Mouse (Mus musculus): ENCODE results near the gene Slc2a3. TPM values are rescaled to one million over a fixed set of nuclear protein-coding genes. Genes with fewer than 3 reads are reported as not detected.

Gene Slc2a3
- 11.3 and 13.4 TPM in 2 replicates for polyA plus RNA-seq (2015; fragmentation: Nextera tagmentation; extraction: Ambion mirVana)

DNA sequence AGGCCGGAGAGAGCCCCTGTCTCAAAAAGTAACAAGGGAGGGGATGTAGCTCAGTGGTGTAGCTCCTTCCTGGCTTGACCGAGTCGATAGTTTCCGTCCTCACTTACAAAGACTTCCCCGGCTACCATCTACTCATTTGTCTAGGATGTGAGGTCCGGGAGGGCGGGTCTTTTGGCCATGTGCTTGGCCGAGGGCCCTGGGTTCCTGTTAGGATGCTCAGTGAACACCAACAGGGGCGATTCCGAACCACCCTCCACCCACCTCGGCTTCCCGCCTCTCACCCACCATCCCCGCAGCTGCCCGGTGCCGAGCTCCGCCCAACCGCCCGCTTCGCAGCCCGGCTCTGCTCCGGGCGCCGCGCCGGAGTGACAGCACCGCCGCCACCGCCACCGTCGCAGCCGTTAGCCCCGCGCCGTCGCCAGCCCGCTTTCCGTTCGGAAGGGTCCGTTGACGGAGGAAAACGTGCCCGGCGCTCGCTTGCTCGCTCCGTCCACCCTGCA, at the start of gene Slc2a3:
Slc2a3 (minus strand) TSS at position 340 of the 500 bp plus-strand sequence.
- 2% methylated on average over 46 of the region's 46 CpGs for WGBS
- Histone ChIP-seq H3K4me3 (replicated peaks) (peak within 1 kb of the TSS; percentile 53), H3K9ac (peak within 1 kb of the TSS; percentile 52), H3K4me1 (replicated peaks) (0 out of 2 replicates have a peak, but pooled peaks cover 2% of the 10 kb centered on the region), H3K9me3 (no peaks in the 10 kb centered on the region), H3K27ac (no peak within 1 kb of the TSS), H3K36me3 (no peaks in the 10 kb centered on the region), H3K4me2 (replicated peaks) (peak within 1 kb of the TSS; percentile 96), H3K27me3 (replicated peaks) (no peaks in the 10 kb centered on the region)
- peak; percentile 71 for ATAC-seq

- no peaks in the 10 kb centered on the region for H3K27me3 ChIP-seq (replicated peaks)
- H3K4me2 ChIP-seq (replicated peaks): no peak overlapping the region
- no peak overlapping the region for H3K27ac ChIP-seq
- H3K36me3 ChIP-seq: peaks cover 22% of the 10 kb centered on the region; the same call in 1 of the 2 replicates
- H3K9ac ChIP-seq: no peak overlapping the region
- H3K4me1 ChIP-seq (replicated peaks): no peaks in the 10 kb centered on the region
- H3K9me3 ChIP-seq: no peaks in the 10 kb centered on the region
- ATAC-seq: no peak
- 65% methylated on average over 6 of the region's 6 CpGs for WGBS
- no peak overlapping the region for H3K4me3 ChIP-seq (replicated peaks)
Measured at GRCm38 (mm10) chr6:122843759-122844158, 42.3 kb upstream of the Slc2a3 start.

GRCm38 (mm10) chr6:122837539-122837938, 36.1 kb upstream of the Slc2a3 start:
- no peak overlapping the region for H3K4me2 ChIP-seq (replicated peaks)
- no peak for ATAC-seq
- 92% methylated on average over 5 of the region's 5 CpGs for WGBS

DNA sequence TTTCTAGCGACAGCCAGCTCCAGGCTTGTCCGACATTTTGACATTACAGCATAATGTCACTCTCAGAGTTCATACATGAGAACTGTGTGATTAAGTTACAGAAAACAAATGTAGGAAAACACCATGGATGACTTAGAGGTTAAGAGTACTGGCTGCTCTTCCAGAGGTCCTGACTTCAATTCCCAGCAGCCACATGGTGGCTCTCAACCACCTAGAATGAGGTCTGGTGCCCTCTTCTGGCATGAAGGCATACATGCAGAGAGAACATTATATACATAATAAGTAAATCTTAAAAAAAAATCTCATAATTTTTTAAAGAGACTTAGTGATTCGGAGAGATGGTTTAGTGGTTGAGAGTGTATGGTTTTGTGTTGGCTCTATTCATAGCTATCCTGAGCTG, 35.5 kb upstream of the Slc2a3 start:
- Histone ChIP-seq H3K9ac (no peak overlapping the region), H3K27me3 (replicated peaks) (no peaks in the 10 kb centered on the region), H3K4me3 (replicated peaks) (no peak overlapping the region), H3K4me1 (replicated peaks) (no peaks in the 10 kb centered on the region), H3K9me3 (no peaks in the 10 kb centered on the region), H3K36me3 (peaks cover 43% of the 10 kb centered on the region), H3K4me2 (replicated peaks) (no peak overlapping the region), H3K27ac (no peak overlapping the region)
- WGBS: 99% methylated on average over 3 of the region's 3 CpGs
- ATAC-seq: no peak

More at GRCm38 (mm10) chr6:122837539-122837938, 36.1 kb upstream of the Slc2a3 start:
- Histone ChIP-seq H3K36me3 (peaks cover 43% of the 10 kb centered on the region), H3K27me3 (replicated peaks) (no peaks in the 10 kb centered on the region), H3K4me3 (replicated peaks) (no peak overlapping the region), H3K9me3 (no peaks in the 10 kb centered on the region), H3K9ac (no peak overlapping the region), H3K4me1 (replicated peaks) (no peaks in the 10 kb centered on the region), H3K27ac (no peak overlapping the region)

DNA sequence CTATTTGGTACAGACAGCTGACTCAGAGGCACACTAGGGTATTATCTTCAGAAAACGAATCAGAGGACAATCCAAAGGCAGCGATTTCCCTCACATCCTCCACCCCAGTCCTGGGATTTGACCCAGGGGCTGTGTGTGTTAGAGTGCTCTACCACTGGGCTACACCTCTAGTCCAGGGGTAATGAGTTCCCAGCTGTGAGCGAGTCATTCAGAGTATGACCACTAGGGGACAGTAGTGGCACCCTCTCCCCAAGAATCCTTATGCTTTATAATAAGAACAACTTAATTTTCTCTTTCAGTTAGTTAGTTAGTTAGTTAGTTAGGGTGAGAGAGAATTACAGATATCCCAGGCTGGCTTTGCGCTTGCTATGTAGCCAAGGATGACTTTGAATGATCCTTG, 32.9 kb upstream of the Slc2a3 start:
- Histone ChIP-seq H3K27ac (no peak overlapping the region), H3K9me3 (no peaks in the 10 kb centered on the region), H3K9ac (no peak overlapping the region), H3K27me3 (replicated peaks) (no peaks in the 10 kb centered on the region), H3K4me3 (replicated peaks) (no peak overlapping the region), H3K4me1 (replicated peaks) (no peaks in the 10 kb centered on the region), H3K36me3 (peaks cover 32% of the 10 kb centered on the region), H3K4me2 (replicated peaks) (no peak overlapping the region)
- ATAC-seq: no peak
- WGBS: 65% methylated on average over 4 of the region's 4 CpGs

DNA sequence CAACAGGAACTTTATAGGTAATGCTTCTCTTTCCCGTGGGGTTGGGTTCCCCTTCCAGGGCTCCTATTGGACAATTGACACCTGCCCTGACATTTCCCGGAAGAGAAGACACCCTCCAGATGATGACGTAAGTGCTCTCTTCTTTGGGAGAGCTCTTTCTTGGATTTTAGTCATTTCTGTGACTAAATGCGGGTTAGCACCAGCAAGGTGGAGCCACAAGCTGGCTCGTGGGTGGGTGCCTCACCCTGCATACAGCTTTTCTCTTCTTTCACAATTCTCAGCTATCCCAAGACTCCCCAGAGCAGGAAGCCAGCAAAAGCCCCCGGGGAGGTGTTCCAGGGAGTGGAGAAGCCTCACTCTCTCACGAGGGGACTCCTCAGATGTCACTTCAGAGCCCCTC, 31.4 kb upstream of the Slc2a3 start:
- Histone ChIP-seq H3K36me3 (peaks cover 28% of the 10 kb centered on the region), H3K4me3 (replicated peaks) (no peak overlapping the region), H3K9me3 (no peaks in the 10 kb centered on the region), H3K4me2 (replicated peaks) (no peak overlapping the region), H3K27me3 (replicated peaks) (no peaks in the 10 kb centered on the region), H3K4me1 (replicated peaks) (no peaks in the 10 kb centered on the region), H3K9ac (no peak overlapping the region), H3K27ac (no peak overlapping the region)
- 85% methylated on average over 7 of the region's 7 CpGs for WGBS
- ATAC-seq: no peak

- no peak overlapping the region for H3K9ac ChIP-seq
- peaks cover 3% of the 10 kb centered on the region; the same call in 1 of the 2 replicates for H3K36me3 ChIP-seq
- ATAC-seq: no peak
- H3K27me3 ChIP-seq (replicated peaks): no peaks in the 10 kb centered on the region
- H3K4me3 ChIP-seq (replicated peaks): no peak overlapping the region
- H3K9me3 ChIP-seq: no peaks in the 10 kb centered on the region
- peaks cover 18% of the 10 kb centered on the region for H3K4me1 ChIP-seq (replicated peaks)
- 54% methylated on average over 13 of the region's 13 CpGs for WGBS
- H3K4me2 ChIP-seq (replicated peaks): no peak overlapping the region
- H3K27ac ChIP-seq: no peak overlapping the region
Measured at GRCm38 (mm10) chr6:122828086-122828485, 26.6 kb upstream of the Slc2a3 start.

DNA sequence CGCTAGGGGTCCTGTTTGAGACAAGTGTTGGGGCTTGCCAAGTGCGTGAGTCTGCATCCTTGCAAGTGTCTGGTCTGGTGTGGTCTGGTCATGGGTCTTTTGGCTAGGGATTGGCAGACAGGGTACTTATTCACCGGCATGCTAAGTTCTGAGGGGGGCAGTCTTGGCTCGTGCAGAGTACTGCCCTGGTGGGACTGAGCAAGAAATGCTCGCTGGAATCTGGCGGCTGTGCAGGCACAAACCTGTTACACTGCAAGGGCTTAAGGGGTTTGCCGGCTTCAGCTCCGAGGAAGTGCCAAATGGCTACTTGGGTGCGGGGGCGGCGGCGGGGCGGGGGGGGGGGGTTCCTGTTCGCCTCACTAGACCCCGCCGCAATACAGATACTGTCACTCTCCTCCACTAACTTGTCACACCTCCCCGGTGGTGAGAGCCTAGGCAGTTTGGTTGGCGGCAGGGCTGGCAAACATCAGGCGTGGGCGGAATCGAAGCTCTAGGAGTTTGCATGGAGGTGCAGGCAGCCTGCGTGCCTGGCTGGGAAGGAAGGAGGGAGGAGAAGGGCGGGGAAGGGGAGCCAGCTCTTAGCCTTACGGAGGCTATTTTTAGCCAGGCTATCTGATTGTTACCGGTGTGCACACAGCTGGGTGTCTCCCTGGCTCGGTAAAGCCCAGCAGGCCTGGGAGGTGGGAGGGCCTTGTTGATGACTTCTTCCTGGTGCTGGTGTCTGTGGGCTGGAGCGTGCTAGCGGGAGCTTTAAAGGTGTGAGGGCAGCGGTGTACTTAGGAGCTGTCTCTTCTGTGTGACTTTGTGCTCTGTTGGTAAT, 24.7 kb upstream of the Slc2a3 start:
- Histone ChIP-seq H3K4me3 (replicated peaks) (peak overlapping the region; percentile 36), H3K4me1 (replicated peaks) (peaks cover 26% of the 10 kb centered on the region), H3K27me3 (replicated peaks) (no peaks in the 10 kb centered on the region), H3K36me3 (0 out of 2 replicates have a peak, but pooled peaks cover 1% of the 10 kb centered on the region), H3K9me3 (no peaks in the 10 kb centered on the region), H3K27ac (peak overlapping the region; percentile 74), H3K4me2 (replicated peaks) (peak overlapping the region; percentile 82), H3K9ac (peak overlapping the region; percentile 42; the same call in 1 of the 2 replicates)
- 4% methylated on average over 29 of the region's 29 CpGs for WGBS
- ATAC-seq: peak; percentile 95

DNA sequence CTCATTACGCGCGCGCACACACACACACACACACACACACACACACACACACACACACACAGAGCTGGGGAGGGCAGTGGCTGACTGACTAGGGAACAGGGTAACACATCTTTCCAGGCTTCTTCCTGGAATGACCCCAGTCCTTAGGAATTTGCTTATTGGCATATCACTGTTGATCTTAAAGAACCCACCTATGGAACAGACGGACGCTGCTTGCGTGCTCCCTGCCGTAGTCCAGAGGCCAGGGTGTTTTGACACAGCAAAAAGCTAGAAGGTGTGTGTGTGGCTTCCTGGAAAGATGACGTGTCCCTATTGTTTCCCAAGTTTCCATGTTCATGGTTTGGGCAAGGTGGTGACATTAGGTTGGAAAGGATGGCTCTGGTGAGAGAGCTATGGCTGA, 23.7 kb upstream of the Slc2a3 start:
- Histone ChIP-seq H3K4me2 (replicated peaks) (peak overlapping the region; percentile 82), H3K36me3 (no peaks in the 10 kb centered on the region), H3K9ac (no peak overlapping the region), H3K4me3 (replicated peaks) (no peak overlapping the region), H3K27ac (no peak overlapping the region), H3K27me3 (replicated peaks) (no peaks in the 10 kb centered on the region), H3K4me1 (replicated peaks) (peaks cover 34% of the 10 kb centered on the region), H3K9me3 (no peaks in the 10 kb centered on the region)
- ATAC-seq: no peak
- WGBS: 79% methylated on average over 9 of the region's 9 CpGs

DNA sequence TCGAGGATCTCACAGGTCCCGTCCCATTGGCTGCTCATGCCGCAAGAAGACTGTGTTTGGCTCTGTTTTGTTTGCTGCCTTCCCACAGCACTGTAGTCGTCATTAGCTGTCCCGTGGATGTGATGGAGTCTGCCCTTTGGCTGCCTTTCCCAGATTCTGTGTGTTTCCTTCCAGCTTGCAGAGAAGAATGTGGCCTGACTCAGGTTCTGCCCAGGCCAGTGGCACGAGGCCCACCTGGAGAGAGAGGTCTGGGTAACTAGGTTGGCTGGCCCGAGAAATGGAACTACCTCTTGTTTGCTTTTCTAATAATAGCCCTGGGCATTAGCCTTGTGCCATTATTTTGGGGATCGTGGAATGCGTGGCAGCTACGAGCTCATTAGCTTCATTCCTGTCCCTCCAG, 22.6 kb upstream of the Slc2a3 start:
- Histone ChIP-seq H3K27ac (no peak overlapping the region), H3K9me3 (no peaks in the 10 kb centered on the region), H3K36me3 (no peaks in the 10 kb centered on the region), H3K9ac (no peak overlapping the region), H3K4me3 (replicated peaks) (no peak overlapping the region), H3K27me3 (replicated peaks) (no peaks in the 10 kb centered on the region), H3K4me1 (replicated peaks) (peaks cover 34% of the 10 kb centered on the region), H3K4me2 (replicated peaks) (no peak overlapping the region)
- no peak for ATAC-seq
- WGBS: 67% methylated on average over 10 of the region's 10 CpGs

DNA sequence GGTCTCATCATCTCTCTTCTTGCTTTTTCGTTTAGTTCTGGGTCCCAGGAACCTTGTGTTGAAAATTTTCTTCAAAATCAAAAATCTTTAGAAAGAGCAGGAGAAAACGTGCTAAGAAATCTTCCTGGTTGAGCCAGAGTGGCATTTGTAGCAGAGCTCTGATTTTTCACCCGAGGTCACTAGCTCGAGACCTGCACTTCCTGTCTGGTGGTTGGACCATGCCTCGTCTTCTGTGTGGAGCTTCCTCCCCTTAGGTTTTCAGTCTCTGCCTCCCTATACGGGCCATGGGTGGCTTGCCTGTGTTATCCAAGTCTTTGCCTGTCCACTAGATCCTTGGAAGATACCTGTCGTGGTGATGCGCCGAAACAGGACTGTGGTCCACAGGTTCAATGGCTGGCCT, 20.4 kb upstream of the Slc2a3 start:
- Histone ChIP-seq H3K27ac (no peak overlapping the region), H3K4me1 (replicated peaks) (peaks cover 32% of the 10 kb centered on the region), H3K36me3 (no peaks in the 10 kb centered on the region), H3K4me2 (replicated peaks) (peak overlapping the region; percentile 84), H3K9ac (no peak overlapping the region), H3K9me3 (no peaks in the 10 kb centered on the region), H3K4me3 (replicated peaks) (no peak overlapping the region), H3K27me3 (replicated peaks) (no peaks in the 10 kb centered on the region)
- 64% methylated on average over 9 of the region's 9 CpGs for WGBS
- no peak for ATAC-seq

DNA sequence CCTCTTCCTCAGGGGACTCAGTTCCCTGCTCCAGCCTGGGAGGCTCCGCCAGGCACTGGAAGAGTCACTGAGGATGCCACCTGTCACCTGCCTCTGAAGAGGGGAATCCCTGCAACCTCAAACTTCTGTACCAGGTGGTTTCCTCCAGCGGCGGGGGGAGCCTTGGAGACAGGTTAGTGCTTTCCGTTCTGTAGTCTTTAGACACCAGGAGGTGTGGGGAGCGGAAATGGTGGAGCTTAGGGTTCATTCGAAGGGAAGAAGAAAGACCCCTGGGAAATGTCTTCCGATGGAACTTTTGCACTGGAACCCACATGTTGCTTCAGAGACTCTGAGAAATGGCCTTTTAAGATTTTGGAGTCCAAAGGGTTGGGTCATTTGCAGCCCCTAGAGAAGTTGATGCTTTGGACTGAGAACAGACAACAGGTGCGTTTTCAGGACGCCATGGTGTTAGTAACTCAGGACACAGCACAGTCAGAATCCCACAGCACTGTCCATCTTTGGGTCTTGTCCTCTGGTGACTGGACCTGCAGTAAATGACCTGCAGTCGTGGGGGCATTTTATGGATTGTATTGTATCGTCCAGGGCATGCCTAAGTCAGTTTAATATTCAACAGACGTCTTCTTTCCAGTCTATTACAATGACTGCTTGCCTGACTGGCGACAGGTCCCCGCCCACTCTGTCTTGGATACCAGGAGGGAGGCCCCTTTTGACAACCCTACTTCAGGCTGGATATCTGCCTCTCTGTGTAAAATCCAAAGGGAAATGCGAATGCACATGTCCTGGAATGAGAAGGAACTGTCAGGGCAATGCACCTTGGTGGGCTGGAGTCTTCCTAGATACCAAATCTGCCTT, 19.6 kb upstream of the Slc2a3 start:
- peak overlapping the region; percentile 84 for H3K4me2 ChIP-seq (replicated peaks)
- ATAC-seq: peak; percentile 13; the same call in 1 of the 2 replicates
- 29% methylated on average over 15 of the region's 15 CpGs for WGBS
- H3K9me3 ChIP-seq: no peaks in the 10 kb centered on the region
- H3K36me3 ChIP-seq: no peaks in the 10 kb centered on the region
- no peak overlapping the region for H3K27ac ChIP-seq
- peak overlapping the region; percentile 89 for H3K9ac ChIP-seq
- H3K27me3 ChIP-seq (replicated peaks): no peaks in the 10 kb centered on the region
- H3K4me1 ChIP-seq (replicated peaks): peaks cover 26% of the 10 kb centered on the region
- H3K4me3 ChIP-seq (replicated peaks): peak overlapping the region; percentile 94

All from intestine, embryonic 15.5 days (tissue).